Mouse (Mus musculus): ENCODE results near the gene Zfp995. TPM values are rescaled to one million over a fixed set of nuclear protein-coding genes. Genes with fewer than 3 reads are reported as not detected.

Zfp995 gene
- total and polyA plus RNA-seq, 3 experiments, result 0.43 TPM; not detected in 2

GRCm38 (mm10) chr17:21845545-21846321 lies 64.0 kb downstream of the Zfp995 start, which contains the start of gene Zfp820:
TSS of gene Zfp820 (minus strand) at chr17:21845772.
- H3K27me3 ChIP-seq (ENCODE audit: control insufficient read depth in 1 of 2, insufficient read depth in 2 of 2, low read length in 2 of 2), result no peaks in the 10 kb centered on the region
- no peaks in the 10 kb centered on the region for H3K4me1 ChIP-seq (ENCODE audit: control insufficient read depth in 1 of 2, insufficient read depth in 2 of 2, low read length in 2 of 2)
- H3K36me3 ChIP-seq (ENCODE audit: control insufficient read depth in 1 of 2, insufficient read depth in 2 of 2, low read length in 2 of 2), result no peaks in the 10 kb centered on the region
- no peaks in the 10 kb centered on the region for H3K79me2 ChIP-seq (ENCODE audit: control insufficient read depth, insufficient read depth, low read length, poor library complexity)
- no peak within 1 kb of the TSS for H3K9ac ChIP-seq (ENCODE audit: control insufficient read depth, low read depth, low read length, poor library complexity, severe bottlenecking)
- no peaks in the 10 kb centered on the region for H3K9me3 ChIP-seq (replicated peaks; ENCODE audit: insufficient read depth, low read length)
- no peak for DNase-seq (ENCODE audit: low read depth, low spot score)
- TF ChIP-seq MEF2A (IDR thresholded peaks at IDR 0.05; ENCODE audit: extremely low read depth, insufficient replicate concordance, low read depth, low read length, poor library complexity, severe bottlenecking) (no peak), GABPA (IDR thresholded peaks at IDR 0.05; ENCODE audit: low read depth, low read length) (no peak), ZC3H11A (IDR thresholded peaks at IDR 0.05; ENCODE audit: low read depth, low read length) (no peak), USF2 (IDR thresholded peaks at IDR 0.05; ENCODE audit: borderline replicate concordance in 1 of 2, insufficient read depth in 1 of 2, low read depth in 1 of 2, low read length in 2 of 2) (no peak), MXI1 (IDR thresholded peaks at IDR 0.05; ENCODE audit: low read depth, low read length) (no peak), ETS1 (IDR thresholded peaks at IDR 0.05; ENCODE audit: low read depth, low read length) (no peak), RAD21 (IDR thresholded peaks at IDR 0.05; ENCODE audit: low read depth, low read length) (no peak)
- H3K27ac ChIP-seq (ENCODE audit: control insufficient read depth, low read depth, low read length), result no peak within 1 kb of the TSS
- no peak within 1 kb of the TSS for H3K4me3 ChIP-seq (ENCODE audit: control insufficient read depth in 1 of 2, insufficient read depth in 1 of 2, low read depth in 2 of 2, low read length in 2 of 2)

- H3K9ac ChIP-seq (ENCODE audit: control insufficient read depth, low read depth, low read length, poor library complexity, severe bottlenecking), result no peak overlapping the region
- TF ChIP-seq NRF1 (IDR thresholded peaks at IDR 0.05; ENCODE audit: insufficient read depth, low read depth, low read length, poor library complexity, severe bottlenecking) (no peak), TCF12 (IDR thresholded peaks at IDR 0.05; ENCODE audit: low read depth, low read length) (no peak), MYC (IDR thresholded peaks at IDR 0.05; ENCODE audit: low read depth, low read length) (no peak)
- DNase-seq (ENCODE audit: low read depth, low spot score), result peak; percentile 2
Measured at GRCm38 (mm10) chr17:21838510-21838909, 71.2 kb downstream of the Zfp995 start.

More at GRCm38 (mm10) chr17:21838510-21838909, 71.2 kb downstream of the Zfp995 start:
- no peak overlapping the region for H3K27ac ChIP-seq (ENCODE audit: control insufficient read depth, low read depth, low read length)
- H3K4me1 ChIP-seq (ENCODE audit: control insufficient read depth in 1 of 2, insufficient read depth in 2 of 2, low read length in 2 of 2), result no peaks in the 10 kb centered on the region
- no peaks in the 10 kb centered on the region for H3K36me3 ChIP-seq (ENCODE audit: control insufficient read depth in 1 of 2, insufficient read depth in 2 of 2, low read length in 2 of 2)
- no peak overlapping the region for H3K4me3 ChIP-seq (ENCODE audit: control insufficient read depth in 1 of 2, insufficient read depth in 1 of 2, low read depth in 2 of 2, low read length in 2 of 2)
- H3K27me3 ChIP-seq (ENCODE audit: control insufficient read depth in 1 of 2, insufficient read depth in 2 of 2, low read length in 2 of 2), result no peaks in the 10 kb centered on the region
- no peaks in the 10 kb centered on the region for H3K9me3 ChIP-seq (replicated peaks; ENCODE audit: insufficient read depth, low read length)
- no peaks in the 10 kb centered on the region for H3K79me2 ChIP-seq (ENCODE audit: control insufficient read depth, insufficient read depth, low read length, poor library complexity)

Other genes with a start within 250 kb of the Zfp995 start
- gene Gm10226, start 218.1 kb downstream of the Zfp995 start, total RNA-seq (2012; rRNA removed), result 2.0 and 3.2 TPM in 2 replicates
- gene Gm10226, start 218.1 kb downstream of the Zfp995 start, polyA plus RNA-seq (2012; ENCODE audit: insufficient read depth in 1 of 2, insufficient read length in 2 of 2, low read depth in 1 of 2, low replicate concordance in 2 of 2, missing spikeins in 1 of 2), result 1 to 10 TPM in 1 of 2 experiments, not detected in 1; 1.1 TPM
- 2.2 and 2.5 TPM in 2 replicates for gene Zfp760, start 202.2 kb downstream of the Zfp995 start, total RNA-seq (2012; rRNA removed)
- gene Zfp760, start 202.2 kb downstream of the Zfp995 start, polyA plus RNA-seq (2012; ENCODE audit: insufficient read depth in 1 of 2, insufficient read length in 2 of 2, low read depth in 1 of 2, low replicate concordance in 2 of 2, missing spikeins in 1 of 2), result 1 to 10 TPM in 1 of 2 experiments, not detected in 1; 2.5 TPM
- gene Zfp229, start 179.1 kb downstream of the Zfp995 start, total RNA-seq (2012; rRNA removed), result 2.6 and 2.7 TPM in 2 replicates
- 1 to 10 TPM in 1 of 2 experiments, not detected in 1; 2.3 TPM for gene Zfp229, start 179.1 kb downstream of the Zfp995 start, polyA plus RNA-seq (2012; ENCODE audit: insufficient read depth in 1 of 2, insufficient read length in 2 of 2, low read depth in 1 of 2, low replicate concordance in 2 of 2, missing spikeins in 1 of 2)
- not detected in 2 replicates for gene Zfp820, start 64.2 kb downstream of the Zfp995 start, total RNA-seq (2012; rRNA removed)
- gene Zfp820, start 64.2 kb downstream of the Zfp995 start, polyA plus RNA-seq (2012; ENCODE audit: insufficient read depth in 1 of 2, insufficient read length in 2 of 2, low read depth in 1 of 2, low replicate concordance in 2 of 2, missing spikeins in 1 of 2), result not detected
- 5.8 and 7.0 TPM in 2 replicates for gene Zfp942, start 52.5 kb upstream of the Zfp995 start, total RNA-seq (2012; rRNA removed)
- gene Zfp942, start 52.5 kb upstream of the Zfp995 start, polyA plus RNA-seq (2012; ENCODE audit: insufficient read depth in 1 of 2, insufficient read length in 2 of 2, low read depth in 1 of 2, low replicate concordance in 2 of 2, missing spikeins in 1 of 2), result 1 to 10 TPM in 1 of 2 experiments, not detected in 1; 4.8 TPM
- gene Zfp943, start 52.6 kb upstream of the Zfp995 start, total RNA-seq (2012; rRNA removed), result 2.0 and 2.5 TPM in 2 replicates
- gene Zfp943, start 52.6 kb upstream of the Zfp995 start, polyA plus RNA-seq (2012; ENCODE audit: insufficient read depth in 1 of 2, insufficient read length in 2 of 2, low read depth in 1 of 2, low replicate concordance in 2 of 2, missing spikeins in 1 of 2), result 1 to 10 TPM in 1 of 2 experiments, not detected in 1; 2.6 TPM